Comparison of ENCODE assay signal across 15 mouse cellular contexts in genomic region chr6:3487355-3487754, GRCm38 (mm10).
"Had no signal": no experiment of that assay in that cellular context is flagged by ENCODE, and none has a peak within 500 bp of the region (broad histone marks: within the 10 kb centered on the region; RNA-seq: fewer than 3 reads in every experiment).

No protein-coding gene starts in this region.

- H3K9me3 ChIP-seq: limb, embryonic 13.5 days; liver, embryonic 12.5 days; lung, embryonic 15.5 days; midbrain, embryonic 10.5 days; neural tube, embryonic 12.5 days had no signal

- ATAC-seq: liver, embryonic 12.5 days had no signal

- H3K9ac ChIP-seq: limb, embryonic 13.5 days; liver, embryonic 12.5 days; lung, embryonic 15.5 days; neural tube, embryonic 12.5 days had no signal

- H3K27ac ChIP-seq: layer of hippocampus, adult 2 months; limb, embryonic 13.5 days; liver, embryonic 12.5 days; lung, embryonic 15.5 days; midbrain, embryonic 10.5 days; neural tube, embryonic 12.5 days; stomach, postnatal 0 days had no signal

- H3K4me3 ChIP-seq: layer of hippocampus, adult 2 months; limb, embryonic 13.5 days; liver, embryonic 12.5 days; lung, embryonic 15.5 days; midbrain, embryonic 10.5 days; neural tube, embryonic 12.5 days had no signal

- DNase-seq: kidney, adult 11 months; kidney, adult 9 months; kidney, postnatal 10 days; kidney, postnatal 4 days; left cerebral cortex, postnatal 4 days; lung, postnatal 14 days; midbrain, embryonic 14.5 days; right cerebral cortex, postnatal 14 days had no signal

- H3K36me3 ChIP-seq: limb, embryonic 13.5 days; liver, embryonic 12.5 days; lung, embryonic 15.5 days; midbrain, embryonic 10.5 days; neural tube, embryonic 12.5 days had no signal

- H3K27me3 ChIP-seq: limb, embryonic 13.5 days; lung, embryonic 15.5 days; neural tube, embryonic 12.5 days had no signal

- H3K4me1 ChIP-seq: limb, embryonic 13.5 days; liver, embryonic 12.5 days; lung, embryonic 15.5 days; midbrain, embryonic 10.5 days; neural tube, embryonic 12.5 days had no signal

- H3K4me2 ChIP-seq: limb, embryonic 13.5 days; liver, embryonic 12.5 days; lung, embryonic 15.5 days; neural tube, embryonic 12.5 days had no signal
